Mouse (Mus musculus): Measurements from ENCODE around the gene Rcn3. TPM values are rescaled to one million over a fixed set of nuclear protein-coding genes. Genes with fewer than 3 reads are reported as not detected.

The Rcn3 gene
- polyA plus RNA-seq, 1 experiment from 2014 or later: 520 TPM

- WGBS: 94% methylated on average over 9 of the region's 9 CpGs
Measured at GRCm38 (mm10) chr7:45040851-45041250, 51.2 kb downstream of the Rcn3 start.

GRCm38 (mm10) chr7:45038411-45038810 is 53.6 kb downstream of the Rcn3 start:
- no peak overlapping the region for H3K4me3 ChIP-seq (replicated peaks)
- H3K4me2 ChIP-seq (replicated peaks): no peak overlapping the region
- H3K4me1 ChIP-seq: no peaks in the 10 kb centered on the region
- 92% methylated on average over 9 of the region's 9 CpGs for WGBS
- H3K36me3 ChIP-seq: peaks cover 99% of the 10 kb centered on the region
- ATAC-seq (ENCODE audit: insufficient number of reproducible peaks, low FRiP score, low TSS enrichment, low read depth): no peak
- H3K9ac ChIP-seq: no peak overlapping the region
- no peaks in the 10 kb centered on the region for H3K9me3 ChIP-seq (replicated peaks)
- no peaks in the 10 kb centered on the region for H3K27me3 ChIP-seq
- H3K27ac ChIP-seq (replicated peaks): no peak overlapping the region

More at GRCm38 (mm10) chr7:45040851-45041250, 51.2 kb downstream of the Rcn3 start:
- Histone ChIP-seq H3K36me3 (peaks cover 99% of the 10 kb centered on the region), H3K4me3 (replicated peaks) (no peak overlapping the region), H3K4me2 (replicated peaks) (no peak overlapping the region), H3K27me3 (no peaks in the 10 kb centered on the region), H3K9me3 (replicated peaks) (no peaks in the 10 kb centered on the region), H3K27ac (replicated peaks) (no peak overlapping the region), H3K9ac (no peak overlapping the region), H3K4me1 (no peaks in the 10 kb centered on the region)
- ATAC-seq (ENCODE audit: insufficient number of reproducible peaks, low FRiP score, low TSS enrichment, low read depth): no peak

DNA sequence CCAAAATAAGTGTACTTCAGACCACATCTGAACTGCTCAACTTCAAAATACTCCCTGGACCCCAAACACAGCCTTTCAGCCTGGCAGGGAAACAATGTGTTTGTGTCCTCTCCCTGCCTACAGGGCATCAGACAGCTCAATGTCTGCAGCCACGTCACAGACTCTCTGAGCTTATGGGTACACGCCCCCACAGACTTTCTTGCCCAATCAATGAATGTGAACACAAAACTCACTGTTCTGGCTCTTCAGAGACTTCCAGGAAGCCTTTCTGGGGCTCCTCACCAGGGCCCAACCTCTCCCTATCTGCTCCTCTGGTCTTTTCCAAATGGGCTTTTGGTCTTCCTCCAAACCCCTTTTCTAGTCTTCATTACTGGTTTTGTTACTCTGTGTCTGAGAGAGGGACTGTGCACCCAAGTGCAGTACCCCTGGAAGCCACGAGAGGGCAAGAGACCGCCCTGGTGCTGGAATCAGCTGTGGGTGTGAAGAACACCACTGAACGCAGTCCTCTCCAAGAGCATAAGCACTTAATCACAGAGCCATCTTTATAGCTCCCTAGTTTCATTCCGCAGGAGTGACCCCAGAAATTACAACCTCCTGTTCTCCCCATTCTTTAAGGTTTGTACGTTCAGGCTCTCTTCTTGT is 54.2 kb downstream of the Rcn3 start:
- H3K4me1 ChIP-seq: no peaks in the 10 kb centered on the region
- H3K4me3 ChIP-seq (replicated peaks): no peak overlapping the region

DNA sequence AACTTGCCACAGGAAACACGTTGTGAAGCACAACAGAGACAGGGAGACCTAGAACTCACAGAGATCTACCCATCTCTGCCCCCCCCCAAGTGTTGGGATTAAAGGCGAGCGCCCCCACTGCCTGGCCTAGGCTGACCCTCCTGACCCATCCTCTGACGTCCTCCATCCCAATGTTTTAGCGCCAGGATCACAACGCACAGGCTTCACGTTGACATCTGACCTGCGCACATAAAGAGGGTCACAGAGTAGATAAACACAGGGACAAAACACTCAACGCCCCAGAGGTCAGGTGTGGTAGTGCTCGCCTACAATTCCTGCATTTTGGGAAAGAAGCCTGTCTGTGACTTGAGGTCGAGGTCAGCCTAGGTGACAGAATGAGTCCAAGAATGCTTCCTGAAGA is 55.3 kb downstream of the Rcn3 start:
- no peak for ATAC-seq (ENCODE audit: insufficient number of reproducible peaks, low FRiP score, low TSS enrichment, low read depth)
- H3K9me3 ChIP-seq (replicated peaks): no peaks in the 10 kb centered on the region
- no peak overlapping the region for H3K4me2 ChIP-seq (replicated peaks)
- no peak overlapping the region for H3K4me3 ChIP-seq (replicated peaks)
- H3K9ac ChIP-seq: no peak overlapping the region
- H3K36me3 ChIP-seq: peaks cover 99% of the 10 kb centered on the region
- 87% methylated on average over 11 of the region's 11 CpGs for WGBS
- H3K27ac ChIP-seq (replicated peaks): no peak overlapping the region
- no peaks in the 10 kb centered on the region for H3K4me1 ChIP-seq
- H3K27me3 ChIP-seq: no peaks in the 10 kb centered on the region

More for the DNA sequence above, 54.2 kb downstream of the Rcn3 start:
- Histone ChIP-seq H3K9me3 (replicated peaks) (no peaks in the 10 kb centered on the region), H3K36me3 (peaks cover 99% of the 10 kb centered on the region), H3K27me3 (no peaks in the 10 kb centered on the region), H3K27ac (replicated peaks) (no peak overlapping the region), H3K9ac (no peak overlapping the region), H3K4me2 (replicated peaks) (no peak overlapping the region)
- no peak for ATAC-seq (ENCODE audit: insufficient number of reproducible peaks, low FRiP score, low TSS enrichment, low read depth)
- WGBS: 70% methylated on average over 7 of the region's 7 CpGs

DNA sequence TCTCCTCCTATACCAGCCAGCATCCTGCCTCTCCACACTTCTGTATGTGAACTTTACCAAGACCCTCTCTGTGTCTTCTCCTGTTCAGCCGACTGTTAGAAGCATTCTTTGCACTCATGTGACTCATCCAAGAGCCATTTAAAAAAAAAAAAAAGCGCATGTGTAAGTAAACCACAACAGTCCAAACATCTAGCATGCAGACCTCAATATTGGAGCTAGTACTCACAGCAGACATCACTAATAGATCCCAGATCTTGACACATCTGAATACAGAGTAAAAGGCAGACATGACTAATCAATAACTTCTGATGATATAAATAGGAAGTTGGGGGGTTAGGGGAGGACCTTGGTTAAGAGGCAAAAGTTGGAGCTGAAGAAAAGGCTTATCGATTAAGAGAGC is 56.4 kb downstream of the Rcn3 start:
- no peak overlapping the region for H3K4me3 ChIP-seq (replicated peaks)
- ATAC-seq (ENCODE audit: insufficient number of reproducible peaks, low FRiP score, low TSS enrichment, low read depth): no peak
- no peaks in the 10 kb centered on the region for H3K4me1 ChIP-seq
- H3K27me3 ChIP-seq: no peaks in the 10 kb centered on the region
- H3K9me3 ChIP-seq (replicated peaks): no peaks in the 10 kb centered on the region
- no peak overlapping the region for H3K27ac ChIP-seq (replicated peaks)
- peaks cover 99% of the 10 kb centered on the region for H3K36me3 ChIP-seq
- H3K9ac ChIP-seq: no peak overlapping the region
- 70% methylated on average over 3 of the region's 3 CpGs for WGBS
- no peak overlapping the region for H3K4me2 ChIP-seq (replicated peaks)

DNA sequence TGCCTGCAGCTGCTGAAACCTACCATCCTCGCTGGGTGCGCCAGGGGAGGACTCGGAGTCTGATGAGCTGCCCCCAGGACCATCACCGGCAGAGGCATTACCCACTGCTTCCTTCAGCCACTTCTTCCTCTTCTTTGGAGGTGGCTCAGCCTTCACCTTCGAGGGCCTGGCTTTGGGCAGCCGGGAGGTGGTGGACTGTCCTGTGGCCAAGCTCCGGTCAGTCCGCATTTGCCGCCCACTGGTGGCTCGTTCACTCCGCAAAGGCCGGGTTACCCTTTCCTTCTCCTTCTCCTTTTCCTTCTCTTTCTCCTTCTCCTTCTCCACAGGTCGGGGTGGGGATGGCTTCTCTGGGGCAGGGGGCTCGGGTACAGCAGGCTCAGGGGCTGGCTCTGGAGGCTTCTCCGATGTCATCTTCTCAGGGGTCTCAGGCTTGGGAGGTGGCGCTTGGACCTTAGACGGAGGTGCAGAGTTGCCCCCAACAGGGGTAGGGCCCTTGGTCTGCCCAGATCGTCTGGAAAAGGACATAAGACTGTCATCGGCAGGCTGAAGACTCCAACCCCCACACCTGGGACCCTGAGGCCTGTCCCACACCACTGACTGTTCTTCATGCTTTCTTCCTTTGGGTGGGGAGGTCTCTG is 58.2 kb downstream of the Rcn3 start:
- Histone ChIP-seq H3K9me3 (replicated peaks) (no peaks in the 10 kb centered on the region), H3K9ac (no peak overlapping the region), H3K27me3 (no peaks in the 10 kb centered on the region), H3K4me1 (no peaks in the 10 kb centered on the region), H3K36me3 (peaks cover 97% of the 10 kb centered on the region), H3K4me3 (replicated peaks) (no peak overlapping the region), H3K4me2 (replicated peaks) (no peak overlapping the region), H3K27ac (replicated peaks) (no peak overlapping the region)
- ATAC-seq (ENCODE audit: insufficient number of reproducible peaks, low FRiP score, low TSS enrichment, low read depth): no peak
- WGBS: 94% methylated on average over 19 of the region's 19 CpGs

MicroRNAs encoded within 50 kb of the gene (microRNA counts, 519-probe panel; counts per million panel counts)
- microRNA mmu-miR-150: 2,235 counts per million, percentile 50 among the panel's probes with 10 or more counts

Small RNA genes within 50 kb of the gene (microRNA-seq; reads per million reads assigned to microRNA genes)
- gene Mir150 (ENCODE audit: borderline number of aligned reads) (16.2 reads per million, percentile 33 among the genes with 10 or more reads in this experiment), gene Mir5121 (ENCODE audit: borderline number of aligned reads) (10.7 reads per million, percentile 30 among the genes with 10 or more reads in this experiment)

Other genes starting within 250 kb of the Rcn3 start
- 124 and 127 TPM in 2 replicates for gene Akt1s1, start 243.2 kb downstream of the Rcn3 start, polyA plus RNA-seq (2015; fragmentation: Nextera tagmentation; extraction: Ambion mirVana)
- gene Tbc1d17, start 243.1 kb downstream of the Rcn3 start, polyA plus RNA-seq (2015; fragmentation: Nextera tagmentation; extraction: Ambion mirVana): 86.6 and 89.3 TPM in 2 replicates
- gene Pnkp, start 235.1 kb downstream of the Rcn3 start, polyA plus RNA-seq (2015; fragmentation: Nextera tagmentation; extraction: Ambion mirVana): 30.4 and 37.3 TPM in 2 replicates
- gene Ptov1, start 222.4 kb downstream of the Rcn3 start, polyA plus RNA-seq (2015; fragmentation: Nextera tagmentation; extraction: Ambion mirVana): 428 and 442 TPM in 2 replicates
- gene Med25, start 199.5 kb downstream of the Rcn3 start, polyA plus RNA-seq (2015; fragmentation: Nextera tagmentation; extraction: Ambion mirVana): 110 and 122 TPM in 2 replicates
- 29.4 and 30.1 TPM in 2 replicates for gene Fuz, start 196.1 kb downstream of the Rcn3 start, polyA plus RNA-seq (2015; fragmentation: Nextera tagmentation; extraction: Ambion mirVana)
- 73.0 and 76.2 TPM in 2 replicates for gene Ap2a1, start 162.7 kb downstream of the Rcn3 start, polyA plus RNA-seq (2015; fragmentation: Nextera tagmentation; extraction: Ambion mirVana)
- gene Tsks, start 149.0 kb downstream of the Rcn3 start, polyA plus RNA-seq (2015; fragmentation: Nextera tagmentation; extraction: Ambion mirVana): 0.23 TPM in 1 of 2 replicates, not detected in the other
- 30.0 and 35.8 TPM in 2 replicates for gene Cpt1c, start 117.4 kb downstream of the Rcn3 start, polyA plus RNA-seq (2015; fragmentation: Nextera tagmentation; extraction: Ambion mirVana)
- 455 and 479 TPM in 2 replicates for gene Prmt1, start 105.7 kb downstream of the Rcn3 start, polyA plus RNA-seq (2015; fragmentation: Nextera tagmentation; extraction: Ambion mirVana)
- 109 and 110 TPM in 2 replicates for gene Irf3, start 94.6 kb downstream of the Rcn3 start, polyA plus RNA-seq (2015; fragmentation: Nextera tagmentation; extraction: Ambion mirVana)
- gene Bcl2l12, start 93.5 kb downstream of the Rcn3 start, polyA plus RNA-seq (2015; fragmentation: Nextera tagmentation; extraction: Ambion mirVana): 59.1 and 67.7 TPM in 2 replicates
- 40.7 and 41.9 TPM in 2 replicates for gene Scaf1, start 75.9 kb downstream of the Rcn3 start, polyA plus RNA-seq (2015; fragmentation: Nextera tagmentation; extraction: Ambion mirVana)
- 41.3 and 47.6 TPM in 2 replicates for gene Rras, start 74.3 kb downstream of the Rcn3 start, polyA plus RNA-seq (2015; fragmentation: Nextera tagmentation; extraction: Ambion mirVana)
- 11.9 and 12.1 TPM in 2 replicates for gene Prr12, start 39.3 kb downstream of the Rcn3 start, polyA plus RNA-seq (2015; fragmentation: Nextera tagmentation; extraction: Ambion mirVana)
- gene Nosip, start 29.8 kb downstream of the Rcn3 start, polyA plus RNA-seq (2015; fragmentation: Nextera tagmentation; extraction: Ambion mirVana): 68.5 and 73.6 TPM in 2 replicates
- 26.0 and 26.9 TPM in 2 replicates for gene Prrg2, start 29.5 kb downstream of the Rcn3 start, polyA plus RNA-seq (2015; fragmentation: Nextera tagmentation; extraction: Ambion mirVana)
- gene Fcgrt, start 11.6 kb upstream of the Rcn3 start, polyA plus RNA-seq (2015; fragmentation: Nextera tagmentation; extraction: Ambion mirVana): 126 and 135 TPM in 2 replicates
- gene Rps11, start 32.2 kb upstream of the Rcn3 start, polyA plus RNA-seq (2015; fragmentation: Nextera tagmentation; extraction: Ambion mirVana): 1,509 and 1,523 TPM in 2 replicates
- gene Rpl13a, start 36.5 kb upstream of the Rcn3 start, polyA plus RNA-seq (2015; fragmentation: Nextera tagmentation; extraction: Ambion mirVana): 1,369 and 1,440 TPM in 2 replicates
- 0.12 and 0.37 TPM in 2 replicates for gene Gm45713, start 44.0 kb upstream of the Rcn3 start, polyA plus RNA-seq (2015; fragmentation: Nextera tagmentation; extraction: Ambion mirVana)
- 2.6 and 3.4 TPM in 2 replicates for gene Flt3l, start 44.2 kb upstream of the Rcn3 start, polyA plus RNA-seq (2015; fragmentation: Nextera tagmentation; extraction: Ambion mirVana)
- 81.2 and 87.5 TPM in 2 replicates for gene Pih1d1, start 62.1 kb upstream of the Rcn3 start, polyA plus RNA-seq (2015; fragmentation: Nextera tagmentation; extraction: Ambion mirVana)
- gene Aldh16a1, start 62.4 kb upstream of the Rcn3 start, polyA plus RNA-seq (2015; fragmentation: Nextera tagmentation; extraction: Ambion mirVana): 43.7 and 47.1 TPM in 2 replicates
- 0.33 and 0.39 TPM in 2 replicates for gene Slc17a7, start 71.7 kb upstream of the Rcn3 start, polyA plus RNA-seq (2015; fragmentation: Nextera tagmentation; extraction: Ambion mirVana)
- 5.5 and 13.4 TPM in 2 replicates for gene Gfy, start 87.3 kb upstream of the Rcn3 start, polyA plus RNA-seq (2015; fragmentation: Nextera tagmentation; extraction: Ambion mirVana)
- gene Pth2, start 88.8 kb upstream of the Rcn3 start, polyA plus RNA-seq (2015; fragmentation: Nextera tagmentation; extraction: Ambion mirVana): not detected in 2 replicates
- gene Ccdc155, start 112.7 kb upstream of the Rcn3 start, polyA plus RNA-seq (2015; fragmentation: Nextera tagmentation; extraction: Ambion mirVana): 1.00 and 1.1 TPM in 2 replicates
- gene Dkkl1, start 119.9 kb upstream of the Rcn3 start, polyA plus RNA-seq (2015; fragmentation: Nextera tagmentation; extraction: Ambion mirVana): 30.7 and 38.5 TPM in 2 replicates
- 141 and 148 TPM in 2 replicates for gene Tead2, start 123.5 kb upstream of the Rcn3 start, polyA plus RNA-seq (2015; fragmentation: Nextera tagmentation; extraction: Ambion mirVana)
- 4.8 and 4.9 TPM in 2 replicates for gene Cd37, start 146.9 kb upstream of the Rcn3 start, polyA plus RNA-seq (2015; fragmentation: Nextera tagmentation; extraction: Ambion mirVana)
- gene Slc6a16, start 148.9 kb upstream of the Rcn3 start, polyA plus RNA-seq (2015; fragmentation: Nextera tagmentation; extraction: Ambion mirVana): 0.13 and 0.27 TPM in 2 replicates
- not detected in 2 replicates for gene Slc6a21, start 185.3 kb upstream of the Rcn3 start, polyA plus RNA-seq (2015; fragmentation: Nextera tagmentation; extraction: Ambion mirVana)
- 21.9 and 23.9 TPM in 2 replicates for gene Trpm4, start 241.6 kb upstream of the Rcn3 start, polyA plus RNA-seq (2015; fragmentation: Nextera tagmentation; extraction: Ambion mirVana)
- gene Hrc, start 243.1 kb upstream of the Rcn3 start, polyA plus RNA-seq (2015; fragmentation: Nextera tagmentation; extraction: Ambion mirVana): 8.7 and 10.6 TPM in 2 replicates